Mouse (Mus musculus) myocyte (in vitro differentiated cells): ENCODE results near the gene Fam89b.

Experiments used
- E2F4 ChIP-seq: IDR thresholded peaks from one replicate; pipeline ENCODE4 v1.6.1; 2011; ENCODE audit warnings: mild to moderate bottlenecking, control low read depth, moderate library complexity; ENCODE audit not compliant: insufficient read depth
- MYOG ChIP-seq, 3 experiments: IDR thresholded peaks; one replicate each; pipeline ENCODE4 v1.6.1; 2011; ENCODE audit warnings: control low read depth in 2 of 3, low read depth in 2 of 3, mild to moderate bottlenecking in 2 of 3; ENCODE audit not compliant: insufficient read length in 2 of 3, control insufficient read depth in 1 of 3, insufficient read depth in 1 of 3
- POLR2A ChIP-seq: IDR thresholded peaks from one replicate; pipeline ENCODE4 v1.6.1; 2011; ENCODE audit warnings: low read depth, mild to moderate bottlenecking, control low read depth, moderate library complexity; ENCODE audit not compliant: insufficient read length
- SRF ChIP-seq: IDR thresholded peaks from one replicate; pipeline ENCODE4 v1.6.1; 2011; ENCODE audit warnings: low read depth; ENCODE audit not compliant: control insufficient read depth, insufficient read length

- TF ChIP-seq POLR2A (no peak), MYOG (IDR thresholded peaks at IDR 0.05; ENCODE audit: control insufficient read depth in 1 of 3, insufficient read depth in 1 of 3, insufficient read length in 2 of 3, low read depth in 2 of 3) (no peak), E2F4 (no peak), SRF (no peak)
These were observed 44.5 kb downstream of the Fam89b start for GRCm38 (mm10) chr19:5684985-5685384.
